Mouse (Mus musculus) kidney, adult 18-20 months (tissue): ENCODE data around the gene Chrne.
"Not testable (repeated sequence)": the region's sequence is repeated elsewhere in the genome, so short reads cannot be mapped to it uniquely, and the experiment has no call there.

ENCODE experiments used
- DNase-seq: peaks from one replicate; pipeline ENCODE4 v3.0.0; 2021

Chrne gene

GRCm38 (mm10) chr11:70580921-70581320 is 38.1 kb downstream of the Chrne start:
- DNase-seq: no peak

GRCm38 (mm10) chr11:70580358-70580720 is 38.7 kb downstream of the Chrne start:
- no peak for DNase-seq

DNA sequence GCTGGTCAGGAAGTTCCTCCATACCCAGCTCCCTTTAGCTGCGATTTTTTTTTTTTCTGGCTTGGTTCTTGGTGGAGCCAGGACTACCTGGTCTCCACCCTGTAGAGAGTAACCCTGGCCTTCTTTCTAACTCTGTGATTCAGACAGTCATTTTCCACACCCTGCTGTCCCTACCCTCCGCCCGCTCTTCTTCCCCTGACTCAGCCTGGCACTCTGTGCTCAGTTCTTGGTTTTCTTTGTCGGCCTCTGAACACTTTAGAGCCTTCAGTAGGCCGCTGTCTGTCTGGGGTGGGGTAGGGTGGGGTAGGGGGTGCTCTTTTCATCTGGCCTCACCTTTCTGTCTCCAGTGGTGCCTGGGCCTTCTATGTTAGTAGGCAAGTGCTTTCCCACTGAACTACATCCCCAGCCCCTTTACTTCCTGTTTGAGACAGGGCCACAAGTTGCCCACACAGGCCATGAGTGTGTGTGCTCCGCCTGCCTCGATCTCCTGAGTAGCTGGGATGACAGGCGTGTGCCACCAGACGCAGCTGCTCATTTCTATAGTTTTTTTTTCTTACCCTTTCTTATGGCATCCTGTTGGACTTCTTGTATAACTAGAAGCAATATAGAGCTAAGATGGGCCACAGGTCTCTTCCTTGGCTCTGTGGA is 39.2 kb downstream of the Chrne start:
- no peak for DNase-seq

GRCm38 (mm10) chr11:70578962-70579361 is 40.1 kb downstream of the Chrne start:
- DNase-seq: no peak

DNA sequence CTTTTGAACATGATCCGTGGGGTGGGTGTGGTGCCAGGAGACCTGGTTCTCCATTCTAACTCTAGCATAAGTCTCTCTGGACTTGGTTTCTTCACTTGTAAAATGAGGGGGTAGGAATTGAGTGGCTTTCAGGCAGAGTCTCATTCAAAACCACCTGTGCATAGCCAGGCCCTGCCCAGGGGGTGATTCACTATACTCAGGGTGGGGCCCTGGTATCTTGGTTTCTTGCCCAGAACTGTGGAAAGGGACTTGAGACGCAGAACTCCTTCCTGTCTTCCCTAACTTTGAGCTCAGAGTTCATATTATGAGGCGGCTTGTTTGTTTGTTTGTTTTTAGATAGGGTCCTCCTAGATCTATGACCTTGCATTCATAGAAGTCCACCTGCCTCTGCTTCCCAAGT is 41.8 kb downstream of the Chrne start:
- no peak for DNase-seq

DNA sequence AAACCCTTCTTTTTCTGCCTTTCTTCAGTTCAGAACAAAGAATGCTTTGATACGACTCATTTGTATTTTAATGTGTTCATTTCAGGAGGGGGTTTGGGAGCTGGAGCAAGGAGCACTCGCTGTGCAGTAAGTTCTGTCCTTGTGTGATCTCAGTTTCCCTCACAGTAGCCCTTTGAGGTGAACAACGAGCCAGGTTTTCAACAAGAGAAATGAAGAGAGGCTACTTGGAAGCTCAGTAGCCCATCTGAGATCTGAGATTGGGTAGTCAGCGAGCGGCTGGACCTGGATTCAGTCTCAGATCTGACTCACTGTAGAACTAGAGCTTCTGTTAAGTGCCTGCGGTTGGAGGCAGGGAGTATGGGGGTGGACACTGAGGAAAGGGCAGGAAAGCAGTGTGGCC is 45.1 kb downstream of the Chrne start:
- no peak for DNase-seq

GRCm38 (mm10) chr11:70572348-70572902 is 46.6 kb downstream of the Chrne start:
- DNase-seq: no peak

- no peak for DNase-seq
Measured at GRCm38 (mm10) chr11:70571641-70572040, 47.4 kb downstream of the Chrne start.

- not testable (repeated sequence) for DNase-seq
Measured at GRCm38 (mm10) chr11:70570614-70571013, 48.4 kb downstream of the Chrne start.

- no peak for DNase-seq
Measured at GRCm38 (mm10) chr11:70566586-70566985, 52.4 kb downstream of the Chrne start.
